Mouse (Mus musculus) forebrain, postnatal 0 days (tissue): ENCODE measurements at regions not wholly inside any gene's neighbourhood (a gene's known extent, or its start where the extent isn't known, plus 50 kb on each side); places are given as distances from the start of the nearest gene placed in this dataset.

ENCODE experiments used
- ATAC-seq: fragments of 200-750 bp; cut with Nextera tagmentation; 2 replicates; pipeline ENCODE4 v1.8.0; 2017; ENCODE audit warnings: mild to moderate bottlenecking, moderate library complexity
- DNase-seq: peaks from one replicate; pipeline ENCODE4 v3.0.0-alpha.2; 2015
- H3K27ac ChIP-seq: fragments of 300-500 bp; sonication (generic); 2 replicates; pipeline ENCODE4 v1.5.1; 2014; ENCODE audit warnings: low read depth, mild to moderate bottlenecking, antibody characterized with exemption, low read length, moderate library complexity, mixed read lengths
- H3K27me3 ChIP-seq: fragments of 300-500 bp; sonication (generic); 2 replicates; pipeline ENCODE4 v1.6.1; 2014; ENCODE audit warnings: mild to moderate bottlenecking, low read length, mixed read lengths; ENCODE audit not compliant: insufficient read depth
- H3K36me3 ChIP-seq: fragments of 300-500 bp; sonication (generic); 2 replicates; pipeline ENCODE4 v1.6.1; 2014; ENCODE audit warnings: mild to moderate bottlenecking, moderate library complexity; ENCODE audit not compliant: insufficient read depth
- H3K4me1 ChIP-seq: fragments of 300-500 bp; sonication (generic); 2 replicates; pipeline ENCODE4 v1.6.1; 2014; ENCODE audit warnings: antibody characterized with exemption; ENCODE audit not compliant: insufficient read depth
- H3K4me2 ChIP-seq: fragments of 300-500 bp; sonication (generic); 2 replicates; pipeline ENCODE4 v1.6.1; 2014; ENCODE audit warnings: low read depth, mild to moderate bottlenecking, moderate library complexity
- H3K4me3 ChIP-seq: fragments of 300-500 bp; sonication (generic); 2 replicates; pipeline ENCODE4 v1.5.1; 2014; ENCODE audit warnings: low read depth, low read length, mixed read lengths
- H3K9ac ChIP-seq: fragments of 300-500 bp; sonication (generic); 2 replicates; pipeline ENCODE4 v1.6.1; 2014; ENCODE audit warnings: mild to moderate bottlenecking
- H3K9me3 ChIP-seq: fragments of 300-500 bp; sonication (generic); 2 replicates; pipeline ENCODE4 v1.6.1; 2016; ENCODE audit warnings: low read length
- CTCF ChIP-seq: sonication (generic); IDR thresholded peaks from 2 replicates; pipeline ENCODE4 v1.5.1; 2016; ENCODE audit warnings: antibody characterized with exemption, control low read depth, low read depth
- WGBS: fragments of 180-500 bp; shearing (Covaris S2); extraction: QIAGEN DNeasy Blood & Tissue Kit; methylation state at CpG from one replicate; pipeline ENCODE4 v1.1.7; 2014; 5-methylcytosine and 5-hydroxymethylcytosine counted together

- Histone ChIP-seq H3K27ac (no peak overlapping the region), H3K4me1 (no peaks in the 10 kb centered on the region), H3K36me3 (no peaks in the 10 kb centered on the region), H3K9me3 (no peaks in the 10 kb centered on the region), H3K4me2 (no peak overlapping the region), H3K4me3 (no peak overlapping the region), H3K9ac (no peak overlapping the region), H3K27me3 (no peaks in the 10 kb centered on the region)
- ATAC-seq = no peak
- WGBS = 57% methylated on average over 1 of the region's 1 CpGs
- TF ChIP-seq CTCF = no peak
- DNase-seq = no peak
Measured at GRCm38 (mm10) chr4:38072663-38073062, 1121.1 kb upstream of the Lingo2 start.

GRCm38 (mm10) chr4:38031371-38031770, 1079.8 kb upstream of the Lingo2 start:
- H3K4me3 ChIP-seq = no peak overlapping the region
- no peak overlapping the region for H3K9ac ChIP-seq
- H3K4me1 ChIP-seq = no peaks in the 10 kb centered on the region
- DNase-seq = no peak
- H3K27ac ChIP-seq = no peak overlapping the region
- WGBS = 54% methylated on average over 1 of the region's 1 CpGs
- H3K9me3 ChIP-seq = no peaks in the 10 kb centered on the region
- ATAC-seq = peak; percentile 88
- H3K4me2 ChIP-seq = no peak overlapping the region
- H3K27me3 ChIP-seq = no peaks in the 10 kb centered on the region
- no peaks in the 10 kb centered on the region for H3K36me3 ChIP-seq
- no peak for TF ChIP-seq CTCF
